Mouse (Mus musculus) gastrocnemius, postnatal 36 days (tissue): ENCODE data around the gene Plxna2. TPM values are rescaled to one million over a fixed set of nuclear protein-coding genes. Genes with fewer than 3 reads are reported as not detected.

Source experiments
- microRNA-seq, 2 experiments: library from miRNA; unstranded; fragments of <30 nt; microRNA quantifications; one replicate each; pipeline ENCODE4 v1.2.0; 2021
- total RNA-seq, 2 experiments: library from RNA; stranded (reverse); gene quantifications; 2 replicates each; pipeline ENCODE4 v1.2.3; 2021

Plxna2 gene
- total RNA-seq, 2 experiments from 2014 or later: 6.6 to 8.5 TPM

Small RNA genes within 50 kb of the gene (microRNA-seq; reads per million reads assigned to microRNA genes)
- gene Mir3962: 0.36 to 1.5 reads per million in 2 experiments
